Mouse (Mus musculus) liver, adult 2 months (tissue): Measurements from ENCODE around the gene Ankub1.
A peak's percentile ranks its signal among the peaks of the same experiment; 100 is the strongest.

Source experiments
- CTCF ChIP-seq: fragments of 200-500 bp; IDR thresholded peaks from 2 replicates; pipeline ENCODE4 v1.5.1; 2011; ENCODE audit warnings: low read depth, low read length, control low read depth
- POLR2A ChIP-seq: fragments of 200-500 bp; IDR thresholded peaks from 2 replicates; pipeline ENCODE4 v1.6.1; 2011; ENCODE audit warnings: low read length, control low read depth; ENCODE audit not compliant: insufficient read depth; ENCODE audit errors: extremely low read depth

- TF ChIP-seq CTCF (peak; percentile 25; the same call in 1 of the 2 replicates), POLR2A (no peak)
Observed at GRCm38 (mm10) chr3:57625275-57625997, 67.2 kb downstream of the Ankub1 start.
